Mouse (Mus musculus): ENCODE measurements around the gene Mitf. TPM values are rescaled to one million over a fixed set of nuclear protein-coding genes. Genes with fewer than 3 reads are reported as not detected.

Mitf gene
- polyA plus RNA-seq, 1 experiment from 2014 or later = 21.7 TPM

GRCm38 (mm10) chr6:98046295-98047108 lies 239.7 kb downstream of the Mitf start:
- no peak overlapping the region for H3K4me3 ChIP-seq
- no peak for ATAC-seq (replicated peaks; ENCODE audit: insufficient number of reproducible peaks, insufficient read depth, low FRiP score, low read depth)
- H3K27ac ChIP-seq = no peak overlapping the region
- H3K4me2 ChIP-seq = no peak overlapping the region
- 70% methylated on average over 11 of the region's 11 CpGs for WGBS
- H3K9me3 ChIP-seq (replicated peaks) = no peaks in the 10 kb centered on the region
- no peaks in the 10 kb centered on the region for H3K4me1 ChIP-seq (replicated peaks)
- no peak overlapping the region for H3K9ac ChIP-seq
- no peaks in the 10 kb centered on the region for H3K36me3 ChIP-seq
- H3K27me3 ChIP-seq = no peaks in the 10 kb centered on the region

GRCm38 (mm10) chr6:98047741-98048140 lies 240.9 kb downstream of the Mitf start:
- no peaks in the 10 kb centered on the region for H3K27me3 ChIP-seq
- WGBS = 71% methylated on average over 6 of the region's 6 CpGs
- no peaks in the 10 kb centered on the region for H3K9me3 ChIP-seq (replicated peaks)
- H3K27ac ChIP-seq = no peak overlapping the region
- no peak overlapping the region for H3K4me2 ChIP-seq
- no peak for ATAC-seq (replicated peaks; ENCODE audit: insufficient number of reproducible peaks, insufficient read depth, low FRiP score, low read depth)
- H3K4me3 ChIP-seq = no peak overlapping the region
- H3K36me3 ChIP-seq = no peaks in the 10 kb centered on the region
- H3K4me1 ChIP-seq (replicated peaks) = no peaks in the 10 kb centered on the region
- no peak overlapping the region for H3K9ac ChIP-seq

GRCm38 (mm10) chr6:98048671-98049438 lies 242.0 kb downstream of the Mitf start:
- Histone ChIP-seq H3K4me2 (no peak overlapping the region), H3K4me3 (no peak overlapping the region), H3K27me3 (no peaks in the 10 kb centered on the region), H3K4me1 (replicated peaks) (no peaks in the 10 kb centered on the region), H3K36me3 (no peaks in the 10 kb centered on the region), H3K9me3 (replicated peaks) (no peaks in the 10 kb centered on the region), H3K9ac (no peak overlapping the region), H3K27ac (no peak overlapping the region)
- ATAC-seq (replicated peaks; ENCODE audit: insufficient number of reproducible peaks, insufficient read depth, low FRiP score, low read depth) = no peak; the same call in 1 of the 2 replicates
- WGBS = 61% methylated on average over 14 of the region's 14 CpGs

- Histone ChIP-seq H3K27me3 (no peaks in the 10 kb centered on the region), H3K4me2 (no peak overlapping the region), H3K36me3 (no peaks in the 10 kb centered on the region), H3K4me3 (no peak overlapping the region), H3K9me3 (replicated peaks) (no peaks in the 10 kb centered on the region), H3K27ac (no peak overlapping the region), H3K9ac (no peak overlapping the region), H3K4me1 (replicated peaks) (no peaks in the 10 kb centered on the region)
- no peak for ATAC-seq (replicated peaks; ENCODE audit: insufficient number of reproducible peaks, insufficient read depth, low FRiP score, low read depth)
- WGBS = 75% methylated on average over 2 of the region's 2 CpGs
Observed at GRCm38 (mm10) chr6:98049551-98049950, 242.7 kb downstream of the Mitf start.

- Histone ChIP-seq H3K9ac (no peak overlapping the region), H3K27me3 (no peaks in the 10 kb centered on the region), H3K9me3 (replicated peaks) (no peaks in the 10 kb centered on the region), H3K27ac (no peak overlapping the region), H3K36me3 (no peaks in the 10 kb centered on the region), H3K4me1 (replicated peaks) (no peaks in the 10 kb centered on the region), H3K4me3 (no peak overlapping the region), H3K4me2 (no peak overlapping the region)
- 85% methylated on average over 13 of the region's 13 CpGs for WGBS
- no peak for ATAC-seq (replicated peaks; ENCODE audit: insufficient number of reproducible peaks, insufficient read depth, low FRiP score, low read depth)
Observed at GRCm38 (mm10) chr6:98061878-98062277, 255.0 kb downstream of the Mitf start.

- Histone ChIP-seq H3K9me3 (replicated peaks) (no peaks in the 10 kb centered on the region), H3K27ac (no peak overlapping the region), H3K9ac (no peak overlapping the region), H3K36me3 (no peaks in the 10 kb centered on the region), H3K27me3 (no peaks in the 10 kb centered on the region), H3K4me1 (replicated peaks) (no peaks in the 10 kb centered on the region), H3K4me3 (no peak overlapping the region), H3K4me2 (no peak overlapping the region)
- 25% methylated on average over 5 of the region's 5 CpGs for WGBS
- no peak for ATAC-seq (replicated peaks; ENCODE audit: insufficient number of reproducible peaks, insufficient read depth, low FRiP score, low read depth)
Observed at GRCm38 (mm10) chr6:98064926-98065325, 258.1 kb downstream of the Mitf start.

GRCm38 (mm10) chr6:98066420-98066819 lies 259.6 kb downstream of the Mitf start:
- WGBS = 84% methylated on average over 4 of the region's 4 CpGs
- no peak overlapping the region for H3K4me2 ChIP-seq
- no peak for ATAC-seq (replicated peaks; ENCODE audit: insufficient number of reproducible peaks, insufficient read depth, low FRiP score, low read depth)

More at GRCm38 (mm10) chr6:98066420-98066819, 259.6 kb downstream of the Mitf start:
- no peaks in the 10 kb centered on the region for H3K4me1 ChIP-seq (replicated peaks)
- no peak overlapping the region for H3K4me3 ChIP-seq
- no peaks in the 10 kb centered on the region for H3K27me3 ChIP-seq
- H3K27ac ChIP-seq = no peak overlapping the region
- no peak overlapping the region for H3K9ac ChIP-seq
- H3K36me3 ChIP-seq = no peaks in the 10 kb centered on the region
- no peaks in the 10 kb centered on the region for H3K9me3 ChIP-seq (replicated peaks)

Other genes starting within 250 kb of the Mitf start
- 12.1 and 13.8 TPM in 2 replicates for gene Frmd4b, start 189.5 kb upstream of the Mitf start, polyA plus RNA-seq (2015; fragmentation: Nextera tagmentation; extraction: Ambion mirVana)